Mouse (Mus musculus): Measurements from ENCODE around the gene Sdc3. TPM values are rescaled to one million over a fixed set of nuclear protein-coding genes. Genes with fewer than 3 reads are reported as not detected.

Sdc3 gene
- total RNA-seq, 2 experiments from 2014 or later: 54.7 to 60.1 TPM

GRCm38 (mm10) chr4:130794771-130795170 is 2.4 kb downstream of the Sdc3 start:
- no peak for DNase-seq

- no peak for DNase-seq
These were observed 3.6 kb downstream of the Sdc3 start for GRCm38 (mm10) chr4:130795970-130796369.

- DNase-seq: peak; percentile 67
These were observed 5.1 kb downstream of the Sdc3 start for GRCm38 (mm10) chr4:130797201-130798051.

- peak; percentile 38 for DNase-seq
These were observed 6.1 kb downstream of the Sdc3 start for GRCm38 (mm10) chr4:130798416-130798815.

- DNase-seq: peak; percentile 64
These were observed 6.8 kb downstream of the Sdc3 start for GRCm38 (mm10) chr4:130799118-130799517.

- no peak for DNase-seq
These were observed 7.2 kb downstream of the Sdc3 start for GRCm38 (mm10) chr4:130799582-130799981.

- DNase-seq: no peak
These were observed 7.8 kb downstream of the Sdc3 start for GRCm38 (mm10) chr4:130800147-130800546.

- no peak for DNase-seq
These were observed 8.9 kb downstream of the Sdc3 start for GRCm38 (mm10) chr4:130801198-130801597.

GRCm38 (mm10) chr4:130801624-130802329 is 9.4 kb downstream of the Sdc3 start:
- peak; percentile 37 for DNase-seq

GRCm38 (mm10) chr4:130803591-130803990 is 11.3 kb downstream of the Sdc3 start:
- no peak for DNase-seq

GRCm38 (mm10) chr4:130804292-130804691 is 12.0 kb downstream of the Sdc3 start:
- DNase-seq: no peak

GRCm38 (mm10) chr4:130804771-130805361 is 12.5 kb downstream of the Sdc3 start:
- DNase-seq: peak; percentile 54

GRCm38 (mm10) chr4:130805746-130806145 is 13.4 kb downstream of the Sdc3 start:
- no peak for DNase-seq

GRCm38 (mm10) chr4:130806746-130807145 is 14.4 kb downstream of the Sdc3 start:
- DNase-seq: no peak

- DNase-seq: no peak
These were observed 17.4 kb downstream of the Sdc3 start for GRCm38 (mm10) chr4:130809784-130810183.

GRCm38 (mm10) chr4:130810845-130811244 is 18.5 kb downstream of the Sdc3 start:
- no peak for DNase-seq

- no peak for DNase-seq
These were observed 19.0 kb downstream of the Sdc3 start for GRCm38 (mm10) chr4:130811385-130811784.

- DNase-seq: no peak
These were observed 21.6 kb downstream of the Sdc3 start for GRCm38 (mm10) chr4:130813958-130814357.

- DNase-seq: no peak
These were observed 22.5 kb downstream of the Sdc3 start for GRCm38 (mm10) chr4:130814742-130815330.

GRCm38 (mm10) chr4:130815860-130816259 is 23.5 kb downstream of the Sdc3 start:
- DNase-seq: no peak

GRCm38 (mm10) chr4:130819806-130820205 is 27.5 kb downstream of the Sdc3 start:
- no peak for DNase-seq

GRCm38 (mm10) chr4:130820594-130821255 is 28.4 kb downstream of the Sdc3 start:
- no peak for DNase-seq
